Mouse (Mus musculus): Measurements from ENCODE around the gene Batf2.
"Not testable (repeated sequence)": the region's sequence is repeated elsewhere in the genome, so short reads cannot be mapped to it uniquely, and the experiment has no call there.

The Batf2 gene

DNA sequence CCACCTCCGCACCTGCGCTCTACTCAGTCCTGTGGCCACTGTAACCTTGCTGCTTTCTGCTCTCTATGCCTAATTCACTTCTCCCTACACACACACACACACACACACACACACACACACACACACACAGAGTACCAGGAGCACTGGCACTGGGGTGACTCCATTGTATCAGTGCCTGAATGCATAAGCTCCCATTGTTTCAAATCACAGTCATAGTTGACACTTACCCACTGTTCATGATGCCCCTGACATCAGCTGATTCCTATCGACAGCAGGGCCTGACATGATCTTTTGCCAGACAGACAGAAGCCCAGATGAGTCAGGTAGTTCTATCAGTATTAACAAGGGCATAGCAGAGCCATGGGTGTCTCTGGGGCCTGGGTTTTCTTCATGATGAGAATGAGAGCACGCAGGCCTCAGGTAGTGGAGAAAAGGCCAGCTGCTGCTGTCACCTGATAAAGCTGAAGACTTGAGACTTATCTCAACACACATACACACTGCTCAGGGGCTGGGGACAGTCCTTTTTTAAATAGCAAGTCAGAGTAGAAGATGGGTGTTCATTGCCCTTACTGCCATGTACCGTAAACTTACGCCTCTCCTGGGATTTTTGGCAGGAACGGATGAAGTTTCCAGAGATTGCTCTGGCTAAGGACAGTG lies 8.5 kb upstream of the Batf2 start:
- DNase-seq (ENCODE audit: low spot score) = peak; percentile 48

GRCm38 (mm10) chr19:6133197-6133596 lies 7.6 kb upstream of the Batf2 start:
- DNase-seq (ENCODE audit: low spot score) = not testable (repeated sequence)

GRCm38 (mm10) chr19:6136397-6136796 lies 4.4 kb upstream of the Batf2 start:
- DNase-seq (ENCODE audit: low spot score) = no peak

GRCm38 (mm10) chr19:6139701-6140100 lies 1.1 kb upstream of the Batf2 start:
- DNase-seq (ENCODE audit: low spot score) = no peak

DNA sequence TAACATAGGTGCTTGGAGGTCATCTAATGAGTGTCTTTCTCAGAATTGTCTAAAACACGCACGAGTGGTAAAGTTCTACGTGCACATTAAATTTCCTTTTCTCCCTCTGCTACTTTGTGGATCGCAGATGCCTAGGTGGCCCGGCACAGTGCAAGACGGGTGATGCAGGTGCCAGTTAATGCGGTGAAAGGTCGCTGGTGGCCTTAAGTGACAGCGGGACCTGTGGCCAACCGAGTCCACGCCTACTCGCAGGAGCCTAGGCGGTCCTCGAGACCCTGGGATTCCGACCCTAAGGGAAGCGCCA lies 457 bp upstream of the Batf2 start:
- no peak for DNase-seq (ENCODE audit: low spot score)

GRCm38 (mm10) chr19:6141394-6141749 lies 589 bp downstream of the Batf2 start, which contains the start of gene Arl2:
Arl2 (minus strand) TSS chr19:6141548.
- DNase-seq (ENCODE audit: low spot score) = peak; percentile 96

DNA sequence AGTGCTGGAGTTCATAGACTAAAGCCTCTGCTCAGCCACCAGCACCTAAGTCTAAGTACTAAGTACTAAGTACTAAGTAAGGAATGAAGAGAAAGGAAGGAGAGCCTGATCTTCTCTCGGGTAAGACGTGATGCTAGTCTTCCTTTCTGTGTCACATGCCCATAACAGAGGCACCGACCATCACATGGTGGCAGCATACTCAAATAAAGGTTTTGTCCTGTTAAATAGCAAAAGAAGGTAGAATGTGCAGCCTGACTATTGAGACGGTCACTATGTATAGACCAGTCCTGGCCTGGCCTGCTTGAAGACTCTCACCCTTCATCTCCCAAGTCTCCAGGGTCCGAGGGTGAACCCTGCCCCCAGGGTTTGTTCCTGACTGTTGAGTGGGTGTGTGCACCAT lies 4.1 kb downstream of the Batf2 start:
- DNase-seq (ENCODE audit: low spot score) = no peak

GRCm38 (mm10) chr19:6155174-6155573 lies 14.4 kb downstream of the Batf2 start:
- no peak for DNase-seq (ENCODE audit: low spot score)

DNA sequence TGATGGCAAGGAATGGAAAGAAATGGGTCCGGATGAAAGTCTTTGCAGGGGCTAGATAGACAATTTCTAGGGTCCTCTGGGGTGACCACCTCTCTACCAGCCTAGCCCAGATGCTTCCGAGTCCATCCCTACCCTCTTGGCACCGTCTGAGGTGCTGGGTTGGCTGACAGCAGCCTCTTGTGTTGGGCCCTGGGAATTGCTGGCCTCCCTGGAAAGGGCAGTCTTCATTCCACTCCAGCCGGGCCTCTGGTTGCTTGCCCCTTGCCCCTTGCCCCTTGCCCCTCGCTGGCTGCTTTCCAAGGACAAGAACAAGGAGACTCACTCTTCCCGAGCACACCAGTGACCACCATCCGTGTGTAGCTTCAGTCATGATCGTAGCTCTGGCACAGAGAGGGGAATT lies 15.6 kb downstream of the Batf2 start:
- peak; percentile 31 for DNase-seq (ENCODE audit: low spot score)

DNA sequence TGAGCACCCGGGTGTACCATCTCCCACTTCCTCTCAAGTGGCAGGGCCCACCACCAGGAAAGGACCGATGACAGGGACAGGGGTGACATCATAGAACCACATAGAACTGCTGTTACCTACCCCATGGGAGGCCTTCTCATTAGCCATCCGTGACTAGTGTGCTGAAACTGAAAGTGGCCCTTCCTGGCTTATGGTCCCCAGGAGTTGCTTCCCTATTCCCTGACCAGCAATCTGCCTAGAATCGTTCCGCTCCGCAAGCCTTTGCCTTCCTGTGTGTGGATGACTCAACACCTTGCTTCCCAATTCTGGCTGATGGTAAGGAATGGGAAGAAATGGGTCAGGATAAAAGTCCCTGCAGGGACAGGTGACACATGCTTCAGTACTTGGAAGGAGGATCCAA lies 16.4 kb downstream of the Batf2 start:
- peak; percentile 49 for DNase-seq (ENCODE audit: low spot score)

GRCm38 (mm10) chr19:6163872-6164547 lies 23.2 kb downstream of the Batf2 start:
- DNase-seq (ENCODE audit: low spot score) = no peak

DNA sequence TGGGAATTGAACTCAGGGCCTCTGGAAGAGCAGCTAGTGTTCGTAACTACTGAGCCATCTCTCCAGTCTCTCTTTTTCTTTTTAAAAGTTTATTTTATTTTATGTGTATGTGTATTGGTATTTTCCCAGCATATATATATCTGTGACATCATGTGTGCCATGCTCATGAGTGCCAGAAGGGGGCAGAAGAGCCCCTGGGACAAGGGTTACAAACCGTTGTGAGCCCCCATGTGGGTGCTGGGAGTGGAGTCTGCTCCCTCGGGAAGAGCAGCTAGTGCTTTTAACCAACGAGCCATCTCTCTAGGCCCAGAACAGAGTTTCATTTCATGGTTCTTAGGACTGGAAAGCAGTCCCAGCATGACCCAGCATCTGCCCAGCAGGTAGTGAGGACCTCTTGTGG lies 26.0 kb downstream of the Batf2 start:
- no peak for DNase-seq (ENCODE audit: low spot score)

GRCm38 (mm10) chr19:6171215-6171614 lies 30.4 kb downstream of the Batf2 start:
- DNase-seq (ENCODE audit: low spot score) = no peak

DNA sequence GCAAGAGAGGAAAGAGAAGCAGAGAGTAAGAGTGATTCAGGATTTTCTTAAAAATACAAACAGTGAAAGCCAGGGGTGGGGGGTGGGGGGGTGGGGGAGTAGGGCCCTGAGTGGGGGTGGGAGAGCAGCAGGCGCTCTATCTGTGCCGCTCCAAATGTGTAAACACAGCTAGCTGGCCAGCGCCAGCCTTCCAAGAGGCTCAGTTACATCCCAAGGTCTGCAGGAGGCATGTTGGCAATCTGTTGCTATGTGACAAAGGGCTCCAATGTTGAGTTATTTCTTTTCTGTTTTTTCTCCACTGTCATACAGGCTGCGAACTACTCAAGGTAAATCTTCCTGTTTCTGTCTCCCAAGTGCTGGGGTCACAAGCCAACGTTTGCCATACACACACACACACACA lies 34.0 kb downstream of the Batf2 start:
- DNase-seq (ENCODE audit: low spot score) = no peak

DNA sequence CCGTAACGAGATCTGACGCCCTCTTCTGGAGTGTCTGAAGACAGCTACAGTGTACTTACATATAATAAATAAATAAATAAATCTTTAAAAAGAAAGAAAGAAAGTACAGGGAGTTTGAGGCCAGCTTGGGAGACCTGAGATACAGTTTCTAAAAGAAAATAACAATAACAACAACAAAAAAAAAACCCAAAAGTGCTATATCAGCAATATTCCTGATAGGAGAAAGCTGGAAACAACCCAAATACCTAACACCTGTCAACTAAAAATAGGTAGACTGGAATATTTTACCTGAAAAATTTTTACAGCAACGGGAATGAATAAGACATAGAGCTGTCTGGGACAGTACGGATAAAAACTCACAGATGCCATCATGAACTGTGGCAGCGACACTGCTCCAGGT lies 38.0 kb downstream of the Batf2 start:
- DNase-seq (ENCODE audit: low spot score) = no peak

DNA sequence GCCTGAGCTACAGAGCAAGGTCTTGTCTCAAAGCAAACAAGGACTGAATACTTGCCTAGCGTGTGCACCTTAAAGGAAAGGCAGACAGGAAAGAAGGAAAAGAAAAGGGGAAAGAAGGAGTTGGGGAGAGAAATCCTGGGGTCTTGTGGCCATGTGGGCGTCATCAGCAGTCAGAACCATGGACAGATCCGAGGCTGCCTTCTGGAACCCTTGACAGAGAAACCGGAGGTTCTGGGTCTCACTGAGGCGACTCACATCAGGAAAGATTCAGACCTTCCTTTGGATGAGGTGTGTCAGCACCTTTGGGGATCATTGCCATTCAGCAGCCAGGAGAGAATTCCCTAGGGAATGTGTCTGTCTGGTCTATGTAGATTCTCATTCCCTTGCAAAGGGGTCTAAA lies 40.8 kb downstream of the Batf2 start:
- peak; percentile 42 for DNase-seq (ENCODE audit: low spot score)

DNA sequence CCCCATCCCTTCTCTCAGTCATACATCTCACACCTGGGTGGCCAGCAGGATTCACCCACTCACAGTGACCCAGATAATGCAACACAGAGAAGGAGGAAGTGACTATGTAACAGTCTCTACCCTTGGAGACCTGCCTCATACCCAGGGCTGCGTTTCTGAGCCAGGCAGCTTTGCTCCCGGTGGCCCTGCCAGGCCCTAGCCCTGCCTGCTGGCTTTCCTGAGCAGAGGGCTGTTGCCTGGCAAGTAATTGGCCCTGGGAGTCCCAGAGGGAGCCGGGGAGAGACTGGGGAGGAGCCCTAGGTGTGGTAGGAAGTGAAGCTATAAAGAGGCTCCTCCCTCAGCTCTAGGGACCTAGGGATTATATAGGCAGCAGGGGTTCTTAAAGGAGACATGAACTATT lies 41.8 kb downstream of the Batf2 start:
- DNase-seq (ENCODE audit: low spot score) = peak; percentile 93

- DNase-seq (ENCODE audit: low spot score) = no peak
Measured at GRCm38 (mm10) chr19:6184131-6184530, 43.3 kb downstream of the Batf2 start, which contains the start of gene Majin. Majin (plus strand) TSS chr19:6184388.

DNA sequence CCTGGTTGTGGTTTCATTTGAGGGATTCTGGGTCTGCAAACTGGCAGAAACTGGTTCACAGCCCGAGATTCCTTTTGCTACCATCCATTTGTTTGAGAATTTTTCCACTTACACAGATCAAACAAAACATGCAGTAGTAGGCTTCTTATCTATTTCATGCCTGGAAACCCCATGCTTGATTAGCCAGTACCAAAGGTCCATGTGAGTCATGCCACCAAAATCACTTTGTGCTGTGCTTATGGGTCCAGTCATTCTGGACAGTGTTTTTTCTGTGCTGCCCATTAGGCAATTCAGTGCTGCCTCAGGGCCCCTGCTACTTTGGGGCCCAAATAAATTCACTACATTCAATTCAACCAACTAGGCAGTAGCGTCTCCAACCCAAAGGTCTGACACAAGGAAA lies 63.5 kb downstream of the Batf2 start:
- DNase-seq (ENCODE audit: low spot score) = no peak

DNA sequence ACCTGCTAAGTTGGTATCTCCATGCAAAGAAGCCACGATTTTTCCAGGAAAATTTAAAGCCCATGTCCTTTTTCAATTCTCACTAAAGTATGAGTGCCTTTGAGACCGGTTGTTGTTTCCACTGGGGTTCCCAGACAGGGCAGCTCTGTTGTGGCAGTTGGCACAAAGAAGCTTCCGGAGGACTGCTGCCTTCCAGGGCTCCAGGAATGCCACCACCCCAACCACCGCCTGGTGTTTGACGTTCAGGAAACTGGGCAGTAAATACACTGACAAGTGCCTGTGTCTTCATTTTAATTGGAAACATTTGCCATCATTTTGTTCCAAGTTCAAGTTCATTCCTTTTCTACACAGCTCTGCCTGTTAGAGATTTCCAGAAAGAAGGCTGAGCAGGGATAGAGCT lies 65.9 kb downstream of the Batf2 start:
- no peak for DNase-seq (ENCODE audit: low spot score)

GRCm38 (mm10) chr19:6216046-6216705 lies 75.4 kb downstream of the Batf2 start:
- DNase-seq (ENCODE audit: low spot score) = no peak

DNA sequence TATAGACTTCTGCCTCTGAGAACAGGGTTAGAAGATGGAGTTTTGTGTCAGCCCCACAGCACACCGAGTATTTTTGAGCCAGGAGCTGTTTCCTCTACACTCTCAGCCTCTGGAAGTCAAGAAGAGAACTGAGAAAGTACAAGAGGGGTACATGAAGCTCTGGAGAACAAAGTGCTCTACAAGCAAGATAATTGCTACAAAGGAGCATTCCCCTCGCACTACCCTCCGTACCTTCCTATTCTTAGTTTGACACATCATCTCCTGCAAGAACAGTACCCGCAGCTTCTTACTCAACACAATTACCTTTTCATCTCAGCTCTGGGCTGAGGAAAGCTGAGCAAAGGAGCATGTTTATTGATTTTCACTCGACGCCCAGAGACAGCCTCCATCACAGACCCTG lies 77.8 kb downstream of the Batf2 start:
- no peak for DNase-seq (ENCODE audit: low spot score)

Data from MN1 (cell line).